Comparison of ENCODE assay signal across 9 mouse cellular contexts in the genomic region with DNA sequence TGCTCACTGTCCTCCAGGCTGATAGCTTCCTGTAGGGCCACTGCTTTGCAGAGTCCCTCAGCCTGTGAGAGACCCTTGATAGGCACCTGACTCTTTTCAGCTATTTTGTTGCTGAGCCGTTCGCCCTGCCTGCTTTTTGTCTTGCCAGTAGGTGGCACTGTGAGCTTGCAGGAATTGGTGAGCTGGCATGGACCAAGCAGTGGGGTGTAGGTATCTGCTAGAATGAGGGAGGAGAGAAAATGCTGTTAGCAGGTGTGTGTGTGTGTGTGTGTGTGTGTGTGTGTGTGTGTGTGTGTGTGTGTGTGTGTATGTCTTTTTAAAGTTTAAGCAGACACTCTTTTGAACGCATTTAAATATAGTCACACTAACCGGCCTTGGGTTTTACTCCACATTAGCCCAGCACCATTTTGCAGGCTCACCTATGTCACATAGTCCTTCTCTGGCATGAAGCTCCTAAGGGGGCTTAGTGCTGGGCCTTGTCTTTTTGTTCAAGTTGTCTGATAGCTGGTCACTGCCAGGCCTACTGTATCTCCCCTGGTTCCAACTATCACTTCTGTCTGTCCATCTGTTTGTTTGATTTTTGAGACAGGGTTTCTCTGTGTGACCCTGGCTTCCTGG. TPM values are rescaled to one million over a fixed set of nuclear protein-coding genes. Genes with fewer than 3 reads are reported as not detected.
A peak's percentile ranks its signal among the peaks of the same experiment; 100 is the strongest.
DNase-seq lines count a peak whose midpoint lies in the region; ATAC-seq lines count a peak whose summit lies in the region.
"Had no signal": no experiment of that assay in that cellular context is flagged by ENCODE, and none has a peak within 500 bp of the region (broad histone marks: within the 10 kb centered on the region; RNA-seq: fewer than 3 reads in every experiment).

No protein-coding gene starts in this region.

- H3K9me3 ChIP-seq in forebrain, embryonic 16.5 days (ENCODE audit: control insufficient read depth, low read length), result no peaks in the 10 kb centered on the region
- no peaks in the 10 kb centered on the region for H3K9me3 ChIP-seq in hindbrain, embryonic 14.5 days (ENCODE audit: control insufficient read depth, low read length)
- H3K9me3 ChIP-seq: megakaryocyte, embryonic 14.5 days had no signal

- WGBS in forebrain, embryonic 16.5 days, result 23% methylated on average over 4 of the region's 4 CpGs
- 29% methylated on average over 4 of the region's 4 CpGs for WGBS in hindbrain, embryonic 14.5 days

- peak; percentile 68; the same call in 1 of the 2 replicates for ATAC-seq in cerebellum, adult (ENCODE audit: insufficient number of reproducible peaks, low FRiP score, low TSS enrichment)
- ATAC-seq in forebrain, embryonic 16.5 days, result peak; percentile 92
- peak; percentile 64; the same call in 1 of the 2 replicates for ATAC-seq in hindbrain, embryonic 14.5 days (ENCODE audit: low FRiP score)

- peaks cover 5% of the 10 kb centered on the region; the same call in 1 of the 2 replicates for H3K27me3 ChIP-seq in forebrain, embryonic 16.5 days (replicated peaks; ENCODE audit: control insufficient read depth, insufficient read depth, low read length)
- 0 out of 2 replicates have a peak, but pooled peaks cover 5% of the 10 kb centered on the region for H3K27me3 ChIP-seq in hindbrain, embryonic 14.5 days (ENCODE audit: control insufficient read depth, insufficient read depth, low read length)

- H3K27ac ChIP-seq in forebrain, embryonic 16.5 days (ENCODE audit: low read length), result no peak overlapping the region
- H3K27ac ChIP-seq in hindbrain, embryonic 14.5 days, result no peak overlapping the region

- no peaks in the 10 kb centered on the region for H3K36me3 ChIP-seq in forebrain, embryonic 16.5 days (ENCODE audit: control insufficient read depth, insufficient read depth)
- no peaks in the 10 kb centered on the region for H3K36me3 ChIP-seq in hindbrain, embryonic 14.5 days (replicated peaks; ENCODE audit: control insufficient read depth, insufficient read depth)

- no peaks in the 10 kb centered on the region for H3K4me1 ChIP-seq in forebrain, embryonic 16.5 days (replicated peaks; ENCODE audit: control insufficient read depth, insufficient read depth, low read length)
- H3K4me1 ChIP-seq in hindbrain, embryonic 14.5 days (replicated peaks; ENCODE audit: control insufficient read depth, insufficient read depth, low read length), result no peaks in the 10 kb centered on the region

- DNase-seq in MN1 (ENCODE audit: low spot score), result peak; percentile 65
- DNase-seq in hindbrain, embryonic 14.5 days (ENCODE audit: low spot score), result peak; percentile 83
- peak; percentile 66 to 82 for DNase-seq in layer of hippocampus, postnatal 25 days (ENCODE audit: extremely low spot score in 1 of 2, low spot score in 1 of 2)
- peak; percentile 79 to 87 for DNase-seq in lung, postnatal 4 days
- peak; percentile 87 to 92 for DNase-seq in right cerebral cortex, adult 2 months (ENCODE audit: low spot score in 2 of 2)
- peak; percentile 44 for DNase-seq in urinary bladder, adult 2 months (ENCODE audit: low spot score)

- H3K9ac ChIP-seq in forebrain, embryonic 16.5 days (replicated peaks; ENCODE audit: low read depth, low read length), result no peak overlapping the region
- no peak overlapping the region for H3K9ac ChIP-seq in hindbrain, embryonic 14.5 days

- no peak overlapping the region for H3K4me3 ChIP-seq in forebrain, embryonic 16.5 days (replicated peaks; ENCODE audit: low read length)
- no peak overlapping the region for H3K4me3 ChIP-seq in hindbrain, embryonic 14.5 days (replicated peaks; ENCODE audit: low read length)
- H3K4me3 ChIP-seq: megakaryocyte, embryonic 14.5 days had no signal

- H3K4me2 ChIP-seq in forebrain, embryonic 16.5 days (ENCODE audit: low read length), result no peak overlapping the region
- no peak overlapping the region for H3K4me2 ChIP-seq in hindbrain, embryonic 14.5 days (replicated peaks)

RNA-seq across cellular contexts. Expression of a gene that starts 3.4 kb away (rescaled TPM):
- polyA plus RNA-seq in forebrain, embryonic 16.5 days (2015; fragmentation: Nextera tagmentation; extraction: Ambion mirVana), result 0.03 and 0.05 TPM in 2 replicates
- not detected in 2 replicates for polyA plus RNA-seq in hindbrain, embryonic 14.5 days (2014; fragmentation: Nextera tagmentation; extraction: Ambion mirVana)
- not detected for total RNA-seq in layer of hippocampus, postnatal 25 days (2021)
- 0.01 TPM in 2 replicates for polyA plus RNA-seq in urinary bladder, adult 2 months (2012; rRNA removed)

RNA-seq across cellular contexts. Expression of a gene that starts 51.6 kb away (rescaled TPM):
- not detected in 2 replicates for polyA plus RNA-seq in forebrain, embryonic 16.5 days (2015; fragmentation: Nextera tagmentation; extraction: Ambion mirVana)
- polyA plus RNA-seq in hindbrain, embryonic 14.5 days (2014; fragmentation: Nextera tagmentation; extraction: Ambion mirVana), result not detected in 2 replicates
- under 1 TPM in 1 of 2 experiments, not detected in 1; 0.10 TPM for total RNA-seq in layer of hippocampus, postnatal 25 days (2021)
- 0.08 and 0.25 TPM in 2 replicates for polyA plus RNA-seq in urinary bladder, adult 2 months (2012; rRNA removed)
